Mouse (Mus musculus) ES-E14 (cell line): ENCODE data around the gene Col23a1.

ENCODE experiments used
- CHD2 ChIP-seq: IDR thresholded peaks from 2 replicates; pipeline ENCODE4 v1.6.1; 2014; ENCODE audit warnings: mild to moderate bottlenecking, low read depth, low read length, inconsistent platforms
- HCFC1 ChIP-seq: IDR thresholded peaks from 2 replicates; pipeline ENCODE4 v1.6.1; 2012; ENCODE audit warnings: low read length, inconsistent platforms, borderline replicate concordance; ENCODE audit not compliant: insufficient read depth
- ZC3H11A ChIP-seq: IDR thresholded peaks from 2 replicates; pipeline ENCODE4 v1.6.1; 2012; ENCODE audit warnings: low read depth, mild to moderate bottlenecking, inconsistent platforms, low read length, borderline replicate concordance
- ZNF384 ChIP-seq: IDR thresholded peaks from 2 replicates; pipeline ENCODE4 v1.6.1; 2012; ENCODE audit warnings: low read depth, low read length, inconsistent platforms

GRCm38 (mm10) chr11:51422713-51423112, 133.0 kb downstream of the Col23a1 start:
- no peak for TF ChIP-seq HCFC1
- TF ChIP-seq CHD2: no peak
- TF ChIP-seq ZC3H11A: no peak
- no peak for TF ChIP-seq ZNF384
